Mouse (Mus musculus) ES-Bruce4 (cell line): ENCODE measurements at regions not wholly inside any gene's neighbourhood (a gene's known extent, or its start where the extent isn't known, plus 50 kb on each side); places are given as distances from the start of the nearest gene placed in this dataset.

ENCODE experiments used
- CTCF ChIP-seq: IDR thresholded peaks from one replicate; pipeline ENCODE4 v1.8.1; 2011; ENCODE audit warnings: low read depth, low read length
- EP300 ChIP-seq: IDR thresholded peaks from 2 replicates; pipeline ENCODE4 v1.6.1; 2011; ENCODE audit warnings: low read depth, low read length; ENCODE audit not compliant: insufficient read depth
- POLR2A ChIP-seq: IDR thresholded peaks from one replicate; pipeline ENCODE4 v1.8.1; 2011; ENCODE audit warnings: low read length; ENCODE audit not compliant: insufficient read depth

- TF ChIP-seq POLR2A (no peak), CTCF (peak; percentile 21), EP300 (no peak)
Measured at GRCm38 (mm10) chr7:71966015-71966414, 340.4 kb downstream of the Mctp2 start.
